Mouse (Mus musculus): Measurements from ENCODE around the gene Usp4. TPM values are rescaled to one million over a fixed set of nuclear protein-coding genes. Genes with fewer than 3 reads are reported as not detected.
A peak's percentile ranks its signal among the peaks of the same experiment; 100 is the strongest.

Gene Usp4
- total RNA-seq, 2 experiments from 2014 or later = 123 to 125 TPM

- no peak for DNase-seq (ENCODE audit: low spot score in 2 of 2)
These were observed 56.8 kb downstream of the Usp4 start for GRCm38 (mm10) chr9:108404451-108404850.

- no peak for DNase-seq (ENCODE audit: low spot score in 2 of 2)
These were observed 61.9 kb downstream of the Usp4 start for GRCm38 (mm10) chr9:108409535-108409934.

GRCm38 (mm10) chr9:108411381-108411942 is 63.8 kb downstream of the Usp4 start:
- DNase-seq (ENCODE audit: low spot score in 2 of 2) = peak; percentile 67 to 75

- peak in 1 of 2 experiments; percentile 36 for DNase-seq (ENCODE audit: low spot score in 2 of 2)
These were observed 64.6 kb downstream of the Usp4 start for GRCm38 (mm10) chr9:108412221-108412620.

DNA sequence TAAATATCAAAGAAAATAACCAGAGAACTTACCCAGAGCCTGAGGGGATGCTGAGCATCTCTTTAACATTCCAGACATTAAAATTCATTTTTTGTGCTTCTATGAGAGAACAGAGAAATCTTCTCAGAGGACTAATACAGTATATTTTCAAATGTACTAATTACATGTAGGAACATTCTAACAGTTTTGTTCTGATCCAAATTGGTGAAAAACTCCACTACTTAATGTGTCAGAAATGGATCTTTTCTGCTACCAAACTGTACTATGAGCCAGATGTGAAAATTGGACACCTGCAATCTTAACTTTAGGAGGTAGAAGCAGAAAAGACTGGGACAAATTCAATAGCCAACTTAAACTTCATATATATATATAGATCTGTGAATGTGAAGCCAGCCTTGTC is 80.7 kb downstream of the Usp4 start, which contains the start of gene Ccdc36:
Gene Ccdc36, minus strand, starts transcription at position 101 of the 400 bp plus-strand sequence.
- no peak for DNase-seq (ENCODE audit: low spot score in 2 of 2)

DNA sequence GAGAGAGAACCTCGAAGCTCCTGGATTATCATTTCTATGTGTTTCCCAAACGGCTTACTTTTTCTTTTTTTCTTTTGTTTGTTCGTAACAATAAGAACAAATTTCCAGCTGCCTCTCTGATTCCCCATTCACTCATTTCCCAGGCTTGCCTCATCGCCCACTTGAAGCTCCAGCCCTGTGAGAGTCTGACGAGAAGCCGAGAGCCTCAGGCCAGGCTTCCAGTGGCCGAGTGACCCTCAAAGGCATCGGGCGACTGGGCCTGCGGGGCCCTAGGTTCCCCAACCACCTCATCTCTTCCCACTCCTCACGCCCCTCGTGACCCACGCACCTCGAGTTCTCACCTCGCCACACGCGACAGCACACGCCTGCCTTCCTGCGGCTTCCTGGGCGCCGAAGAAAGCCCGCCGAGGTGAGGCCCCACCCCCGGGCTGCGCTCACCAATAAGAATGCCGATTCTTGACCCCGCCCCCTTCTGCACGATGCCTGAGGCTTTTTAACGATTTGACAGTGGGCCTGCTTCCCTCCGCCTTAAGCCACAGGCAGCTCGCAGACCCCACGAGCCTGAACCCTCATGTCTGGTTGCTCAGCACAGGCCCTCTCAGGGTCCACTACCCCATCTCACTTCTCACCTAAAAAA is 83.9 kb downstream of the Usp4 start:
- no peak for DNase-seq (ENCODE audit: low spot score in 2 of 2)

GRCm38 (mm10) chr9:108436182-108436581 is 88.5 kb downstream of the Usp4 start, which contains the start of gene BC048562:
Gene BC048562 (plus strand): TSS chr9:108436482.
- DNase-seq (ENCODE audit: low spot score in 2 of 2) = no peak

DNA sequence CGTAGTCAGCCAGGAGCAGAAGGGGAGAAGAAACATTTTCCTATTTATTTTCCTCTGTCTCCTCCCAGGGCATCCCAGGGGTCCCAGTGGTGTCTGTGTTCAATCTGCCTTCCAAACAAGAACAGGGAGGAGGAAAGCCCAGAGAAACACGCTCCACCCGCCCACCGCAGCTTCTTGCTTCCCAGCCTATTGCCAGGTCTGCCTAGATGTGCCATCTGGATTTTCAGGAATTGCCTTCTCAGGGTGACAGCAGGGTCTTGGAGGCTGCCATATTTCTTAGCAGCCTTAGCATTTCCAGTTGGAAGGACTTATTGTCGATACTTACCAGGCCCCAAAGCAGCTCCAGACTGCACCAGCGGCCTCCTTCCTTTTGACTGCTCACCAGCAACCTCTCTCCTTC is 91.5 kb downstream of the Usp4 start:
- no peak for DNase-seq (ENCODE audit: low spot score in 2 of 2)

DNA sequence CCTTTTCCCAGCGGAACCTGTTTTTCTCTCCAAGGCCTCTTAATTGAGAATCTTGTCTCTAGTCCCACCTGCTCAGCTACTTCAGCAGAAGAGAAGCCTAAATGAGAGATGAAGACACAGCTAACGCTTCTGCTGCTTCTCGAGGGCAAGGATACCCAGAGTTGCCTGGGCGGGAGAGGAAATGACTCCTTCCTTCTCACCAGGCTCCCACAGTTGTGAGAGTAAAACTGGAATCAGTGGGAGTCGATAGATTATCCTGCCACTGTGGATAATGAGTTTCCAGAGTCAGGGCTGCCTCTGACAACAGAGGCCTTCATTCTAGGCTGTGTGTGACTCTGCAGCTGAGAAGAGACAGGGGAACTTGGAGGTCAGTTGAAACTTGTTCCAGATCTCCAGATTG is 92.8 kb downstream of the Usp4 start:
- peak; percentile 29 to 53 for DNase-seq (ENCODE audit: low spot score in 2 of 2)

DNA sequence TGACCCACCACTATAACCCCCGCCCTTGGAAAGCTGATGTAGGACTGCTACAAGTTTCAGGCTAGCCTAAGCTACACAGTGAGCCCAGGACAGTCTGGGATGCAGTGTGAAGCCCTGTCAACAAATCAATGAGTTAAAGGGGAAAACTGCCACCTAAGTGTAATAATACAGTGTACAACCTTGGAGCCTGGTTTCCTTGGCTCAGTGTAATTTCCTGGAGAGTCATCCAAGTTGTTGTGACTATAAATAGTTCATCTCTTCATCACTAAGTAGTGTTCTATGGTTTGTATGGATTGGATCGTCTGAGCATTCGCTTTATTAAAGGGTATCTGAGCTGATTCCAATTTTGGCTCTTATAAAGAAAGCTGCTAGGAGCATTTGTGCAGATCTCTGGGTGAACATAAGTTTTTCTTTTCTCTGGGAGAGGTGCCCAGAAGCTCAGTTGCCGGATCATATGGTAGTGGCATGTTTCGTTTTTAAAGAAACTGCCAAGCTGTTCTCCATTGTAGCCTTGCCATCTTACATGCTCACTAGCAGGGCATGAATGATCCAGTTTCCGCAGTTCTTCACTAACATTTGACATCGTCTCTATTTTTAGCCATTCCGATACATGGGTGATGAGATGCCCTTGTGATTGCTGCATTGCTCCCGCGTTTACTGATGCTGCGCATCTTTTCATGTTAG is 93.7 kb downstream of the Usp4 start:
- peak; percentile 36 to 49 for DNase-seq (ENCODE audit: low spot score in 2 of 2)

Other genes with a start within 250 kb of the Usp4 start
- gene Bsn, start 157.5 kb upstream of the Usp4 start, total RNA-seq (2021) = 100 to 1,000 TPM; 243 to 246 TPM
- gene Dag1, start 83.9 kb upstream of the Usp4 start, total RNA-seq (2021) = 10 to 100 TPM; 79.2 to 85.8 TPM
- 100 to 1,000 TPM; 140 to 145 TPM for gene Nicn1, start 57.4 kb upstream of the Usp4 start, total RNA-seq (2021)
- 10 to 100 TPM; 29.8 to 32.8 TPM for gene Amt, start 51.0 kb upstream of the Usp4 start, total RNA-seq (2021)
- 100 to 1,000 TPM; 159 to 170 TPM for gene Rhoa, start 41.7 kb upstream of the Usp4 start, total RNA-seq (2021)
- gene Tcta, start 41.7 kb upstream of the Usp4 start, total RNA-seq (2021) = 10 to 100 TPM; 30.3 to 32.0 TPM
- 100 to 1,000 TPM in 1 of 2 experiments, 10 to 100 TPM in 1; 99.8 to 110 TPM for gene Gpx1, start 8.9 kb upstream of the Usp4 start, total RNA-seq (2021)
- gene 1700102P08Rik, start 45.0 kb downstream of the Usp4 start, total RNA-seq (2021) = 1 to 10 TPM; 3.4 to 3.8 TPM
- gene Ccdc36, start 80.6 kb downstream of the Usp4 start, total RNA-seq (2021) = under 1 TPM; 0.23 TPM
- gene BC048562, start 88.6 kb downstream of the Usp4 start, total RNA-seq (2021) = not detected
- gene Ccdc71, start 112.7 kb downstream of the Usp4 start, total RNA-seq (2021) = 10 to 100 TPM; 37.9 to 39.9 TPM
- 10 to 100 TPM; 40.3 to 44.7 TPM for gene Klhdc8b, start 113.7 kb downstream of the Usp4 start, total RNA-seq (2021)
- 10 to 100 TPM; 27.0 to 37.8 TPM for gene Lamb2, start 131.9 kb downstream of the Usp4 start, total RNA-seq (2021)
- 100 to 1,000 TPM; 139 to 142 TPM for gene Usp19, start 142.7 kb downstream of the Usp4 start, total RNA-seq (2021)
- gene Qars, start 159.9 kb downstream of the Usp4 start, total RNA-seq (2021) = 10 to 100 TPM; 72.7 to 77.7 TPM
- gene Qrich1, start 169.0 kb downstream of the Usp4 start, total RNA-seq (2021) = 100 to 1,000 TPM; 140 TPM
- 10 to 100 TPM; 46.7 to 47.7 TPM for gene Impdh2, start 212.4 kb downstream of the Usp4 start, total RNA-seq (2021)
- 10 to 100 TPM; 53.8 to 70.6 TPM for gene Ndufaf3, start 219.6 kb downstream of the Usp4 start, total RNA-seq (2021)
- gene Dalrd3, start 222.0 kb downstream of the Usp4 start, total RNA-seq (2021) = 100 to 1,000 TPM in 1 of 2 experiments, 10 to 100 TPM in 1; 85.1 to 102 TPM
- 100 to 1,000 TPM in 1 of 2 experiments, 10 to 100 TPM in 1; 96.3 to 126 TPM for gene Wdr6, start 230.9 kb downstream of the Usp4 start, total RNA-seq (2021)
- gene P4htm, start 249.8 kb downstream of the Usp4 start, total RNA-seq (2021) = 10 to 100 TPM; 91.8 to 92.3 TPM